Mouse (Mus musculus) ES-E14 (cell line): ENCODE measurements at regions not wholly inside any gene's neighbourhood (a gene's known extent, or its start where the extent isn't known, plus 50 kb on each side); places are given as distances from the start of the nearest gene placed in this dataset.
"Not testable (repeated sequence)": the region's sequence is repeated elsewhere in the genome, so short reads cannot be mapped to it uniquely, and the experiment has no call there.

ENCODE experiments used
- DNase-seq: peaks from one replicate; pipeline ENCODE4 v3.0.0-alpha.2; 2013; ENCODE audit warnings: low read depth, low spot score
- H3K27ac ChIP-seq: 2 replicates; pipeline ENCODE4 v1.5.1; 2012; ENCODE audit warnings: low read depth, mild to moderate bottlenecking, low read length, moderate library complexity, mixed read lengths; ENCODE audit not compliant: poor library complexity, insufficient read depth, severe bottlenecking
- H3K36me3 ChIP-seq: 2 replicates; pipeline ENCODE4 v1.6.1; 2012; ENCODE audit warnings: mild to moderate bottlenecking, low read length, moderate library complexity, mixed read lengths; ENCODE audit not compliant: control insufficient read depth, poor library complexity, insufficient read depth, severe bottlenecking
- H3K4me1 ChIP-seq, 2 experiments: fragments of 150-350 bp in 1 of 2; sonication (generic) in 1 of 2; 2 replicates each; pipeline ENCODE4 v1.6.1; 2012; ENCODE audit warnings: low read length in 2 of 2, mild to moderate bottlenecking in 1 of 2, mixed read lengths in 1 of 2; ENCODE audit not compliant: control insufficient read depth in 2 of 2, insufficient read depth in 2 of 2, poor library complexity in 1 of 2
- H3K4me3 ChIP-seq, 2 experiments: fragments of 150-350 bp in 1 of 2; sonication (generic) in 1 of 2; 2 replicates each; pipeline ENCODE4 v1.5.1; 2012; ENCODE audit warnings: low read length in 2 of 2, low read depth in 1 of 2, mild to moderate bottlenecking in 1 of 2, mixed read lengths in 1 of 2; ENCODE audit not compliant: insufficient read depth in 1 of 2, poor library complexity in 1 of 2, severe bottlenecking in 1 of 2
- H3K9ac ChIP-seq: 2 replicates; pipeline ENCODE4 v1.6.1; 2012; ENCODE audit warnings: low read depth, mild to moderate bottlenecking, low read length, mixed read lengths; ENCODE audit not compliant: poor library complexity, insufficient read depth, severe bottlenecking
- H3K9me3 ChIP-seq: fragments of 150-350 bp; sonication (generic); 2 replicates; pipeline ENCODE4 v1.6.1; 2012; ENCODE audit warnings: low read depth, mild to moderate bottlenecking, low read length; ENCODE audit not compliant: control insufficient read depth, insufficient read depth
- in situ Hi-C, 2 experiments: fragments of 600-800 bp; cut with MboI; formaldehyde crosslinking; loops; one replicate each; pipeline ENCODE4 v1.15.1; 2025; ENCODE audit warnings: low sequenced_read_pairs in 2 of 2, inconsistent platforms in 1 of 2; ENCODE audit not compliant: unreplicated experiment in 2 of 2

- H3K9ac ChIP-seq, H3K27ac ChIP-seq, H3K9me3 ChIP-seq, H3K36me3 ChIP-seq, H3K4me3 ChIP-seq, in situ Hi-C loops, H3K4me1 ChIP-seq: not testable (repeated sequence)
- peak; percentile 0 for DNase-seq
Observed at GRCm38 (mm10) chrX:58812824-58813223, 96.3 kb upstream of the 4930550L24Rik start.
